Mouse (Mus musculus) limb, embryonic 15.5 days (tissue): ENCODE data around the gene Rfc4. TPM values are rescaled to one million over a fixed set of nuclear protein-coding genes. Genes with fewer than 3 reads are reported as not detected.

Source experiments
- ATAC-seq: fragments of 200-750 bp; cut with Nextera tagmentation; 2 replicates; pipeline ENCODE4 v1.8.0; 2017; ENCODE audit warnings: low read depth, moderate TSS enrichment; ENCODE audit not compliant: insufficient number of reproducible peaks, low FRiP score, low TSS enrichment
- H3K27ac ChIP-seq: fragments of 300-500 bp; sonication (generic); 2 replicates; pipeline ENCODE4 v1.5.1; 2015; ENCODE audit warnings: moderate library complexity, mild to moderate bottlenecking, inconsistent platforms
- H3K27me3 ChIP-seq: fragments of 300-500 bp; sonication (generic); 2 replicates; pipeline ENCODE4 v1.6.1; 2015; ENCODE audit warnings: inconsistent platforms
- H3K36me3 ChIP-seq: fragments of 300-500 bp; sonication (generic); 2 replicates; pipeline ENCODE4 v1.6.1; 2015; ENCODE audit warnings: inconsistent platforms
- H3K4me1 ChIP-seq: fragments of 300-500 bp; sonication (generic); 2 replicates; pipeline ENCODE4 v1.6.1; 2015; ENCODE audit warnings: inconsistent platforms
- H3K4me2 ChIP-seq: fragments of 300-500 bp; sonication (generic); 2 replicates; pipeline ENCODE4 v1.6.1; 2015; ENCODE audit warnings: mild to moderate bottlenecking, inconsistent platforms
- H3K4me3 ChIP-seq: fragments of 300-500 bp; sonication (generic); 2 replicates; pipeline ENCODE4 v1.5.1; 2015; ENCODE audit warnings: mild to moderate bottlenecking, inconsistent platforms
- H3K9ac ChIP-seq: fragments of 300-500 bp; sonication (generic); 2 replicates; pipeline ENCODE4 v1.6.1; 2015; ENCODE audit warnings: inconsistent platforms
- H3K9me3 ChIP-seq: fragments of 300-500 bp; sonication (generic); 2 replicates; pipeline ENCODE4 v1.6.1; 2016; ENCODE audit warnings: inconsistent platforms
- WGBS: fragments of 180-500 bp; shearing (Covaris S2); methylation state at CpG from one replicate; pipeline ENCODE4 v1.1.7; 2015; 5-methylcytosine and 5-hydroxymethylcytosine counted together
- polyA plus RNA-seq: library from polyadenylated mRNA; unstranded; fragments of >200 nt; fragmentation: Nextera tagmentation; extraction: Ambion mirVana; gene quantifications from 2 replicates; pipeline ENCODE4 v1.2.1, GENCODE M21; 2015

The Rfc4 gene
- polyA plus RNA-seq, 1 experiment from 2014 or later, result 87.0 TPM

DNA sequence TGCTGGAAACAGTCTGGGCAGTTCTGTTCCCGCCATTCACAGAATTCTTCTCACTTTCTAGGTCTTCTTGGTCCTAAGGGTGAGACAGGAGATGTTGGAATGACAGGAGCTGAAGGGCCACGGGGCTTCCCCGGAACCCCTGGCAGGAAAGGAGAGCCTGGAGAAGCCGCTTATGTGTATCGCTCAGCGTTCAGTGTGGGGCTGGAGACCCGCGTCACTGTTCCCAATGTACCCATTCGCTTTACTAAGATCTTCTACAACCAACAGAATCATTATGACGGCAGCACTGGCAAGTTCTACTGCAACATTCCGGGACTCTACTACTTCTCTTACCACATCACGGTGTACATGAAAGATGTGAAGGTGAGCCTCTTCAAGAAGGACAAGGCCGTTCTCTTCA lies 29.5 kb upstream of the Rfc4 start:
- H3K27me3 ChIP-seq, result no peaks in the 10 kb centered on the region
- WGBS, result 92% methylated on average over 13 of the region's 13 CpGs

GRCm38 (mm10) chr16:23154261-23154660 lies 26.7 kb upstream of the Rfc4 start:
- Histone ChIP-seq H3K4me3 (no peak overlapping the region), H3K4me2 (no peak overlapping the region), H3K9ac (no peak overlapping the region), H3K4me1 (no peaks in the 10 kb centered on the region), H3K36me3 (no peaks in the 10 kb centered on the region), H3K9me3 (no peaks in the 10 kb centered on the region), H3K27me3 (no peaks in the 10 kb centered on the region), H3K27ac (no peak overlapping the region)
- 67% methylated on average over 5 of the region's 5 CpGs for WGBS
- no peak for ATAC-seq

More for the DNA sequence above, 29.5 kb upstream of the Rfc4 start:
- Histone ChIP-seq H3K4me1 (no peaks in the 10 kb centered on the region), H3K9me3 (no peaks in the 10 kb centered on the region), H3K4me3 (no peak overlapping the region), H3K4me2 (no peak overlapping the region), H3K36me3 (no peaks in the 10 kb centered on the region), H3K27ac (no peak overlapping the region), H3K9ac (no peak overlapping the region)
- ATAC-seq, result no peak

DNA sequence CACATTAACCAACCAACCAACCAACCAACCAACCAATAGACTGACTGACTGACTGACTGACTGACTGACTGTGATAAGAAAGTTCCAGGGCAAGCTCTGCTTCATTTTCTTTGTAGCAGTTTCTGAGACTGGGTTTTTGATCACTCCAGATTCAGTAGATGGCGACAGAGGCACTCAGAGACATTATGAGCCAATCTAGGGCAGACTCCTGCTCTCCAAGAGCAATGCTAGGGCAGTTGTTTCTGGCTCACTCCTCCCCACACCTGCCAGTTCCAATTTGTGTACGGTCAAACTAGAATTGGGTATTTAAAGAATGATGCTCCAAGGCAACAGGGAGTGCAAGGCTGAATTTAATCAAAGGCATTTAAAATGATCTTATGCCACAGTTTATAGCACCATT lies 23.9 kb upstream of the Rfc4 start:
- Histone ChIP-seq H3K27ac (no peak overlapping the region), H3K9me3 (no peaks in the 10 kb centered on the region), H3K4me1 (no peaks in the 10 kb centered on the region), H3K4me2 (no peak overlapping the region), H3K27me3 (no peaks in the 10 kb centered on the region), H3K9ac (no peak overlapping the region), H3K4me3 (no peak overlapping the region), H3K36me3 (no peaks in the 10 kb centered on the region)
- ATAC-seq, result no peak
- 12% methylated on average over 2 of the region's 2 CpGs for WGBS

GRCm38 (mm10) chr16:23149396-23149795 lies 21.9 kb upstream of the Rfc4 start:
- no peak for ATAC-seq
- no peak overlapping the region for H3K9ac ChIP-seq
- WGBS, result 81% methylated on average over 8 of the region's 8 CpGs
- no peak overlapping the region for H3K4me2 ChIP-seq
- no peak overlapping the region for H3K4me3 ChIP-seq
- no peak overlapping the region for H3K27ac ChIP-seq
- no peaks in the 10 kb centered on the region for H3K4me1 ChIP-seq
- no peaks in the 10 kb centered on the region for H3K27me3 ChIP-seq
- H3K36me3 ChIP-seq, result no peaks in the 10 kb centered on the region
- no peaks in the 10 kb centered on the region for H3K9me3 ChIP-seq

- no peak overlapping the region for H3K4me3 ChIP-seq
- H3K27ac ChIP-seq, result no peak overlapping the region
- 60% methylated on average over 2 of the region's 2 CpGs for WGBS
- no peak for ATAC-seq
- H3K4me2 ChIP-seq, result no peak overlapping the region
- H3K36me3 ChIP-seq, result no peaks in the 10 kb centered on the region
- H3K9ac ChIP-seq, result no peak overlapping the region
- H3K27me3 ChIP-seq, result no peaks in the 10 kb centered on the region
- H3K4me1 ChIP-seq, result no peaks in the 10 kb centered on the region
- no peaks in the 10 kb centered on the region for H3K9me3 ChIP-seq
Observed at GRCm38 (mm10) chr16:23148936-23149335, 21.4 kb upstream of the Rfc4 start.

- Histone ChIP-seq H3K27ac (no peak within 1 kb of the TSS), H3K9me3 (no peaks in the 10 kb centered on the region), H3K4me1 (no peaks in the 10 kb centered on the region), H3K4me3 (no peak within 1 kb of the TSS), H3K4me2 (no peak within 1 kb of the TSS), H3K27me3 (no peaks in the 10 kb centered on the region), H3K9ac (no peak within 1 kb of the TSS), H3K36me3 (no peaks in the 10 kb centered on the region)
- no peak for ATAC-seq
- 77% methylated on average over 3 of the region's 3 CpGs for WGBS
Observed at GRCm38 (mm10) chr16:23146280-23146679, 18.7 kb upstream of the Rfc4 start, which contains the start of gene Adipoq. Gene Adipoq, plus strand, starts transcription at chr16:23146536.

DNA sequence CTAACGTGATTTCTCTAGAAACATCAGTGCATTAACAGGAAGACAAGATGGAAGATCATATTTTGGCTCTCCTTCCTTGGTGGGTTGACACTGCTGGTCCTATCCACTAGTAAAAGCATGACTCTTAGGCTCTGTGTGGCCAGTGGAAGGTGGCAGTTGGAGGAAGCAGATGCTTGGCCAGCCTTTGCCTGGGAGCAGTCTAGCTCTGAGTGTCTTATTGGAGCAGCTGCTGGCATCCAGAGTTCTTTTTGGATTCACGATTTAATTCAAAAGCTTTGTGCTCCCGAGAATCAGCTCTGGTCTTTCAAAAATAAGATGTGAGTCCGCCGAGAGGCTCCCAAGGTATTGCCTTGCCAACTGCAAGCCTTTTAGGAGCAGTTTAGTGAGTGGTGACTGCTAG lies 17.7 kb upstream of the Rfc4 start:
- no peak for ATAC-seq
- WGBS, result 61% methylated on average over 5 of the region's 5 CpGs

GRCm38 (mm10) chr16:23144326-23144725 lies 16.8 kb upstream of the Rfc4 start:
- H3K27me3 ChIP-seq, result no peaks in the 10 kb centered on the region
- 85% methylated on average over 7 of the region's 7 CpGs for WGBS
- no peaks in the 10 kb centered on the region for H3K9me3 ChIP-seq
- H3K9ac ChIP-seq, result no peak overlapping the region
- H3K4me1 ChIP-seq, result no peaks in the 10 kb centered on the region
- no peak overlapping the region for H3K27ac ChIP-seq
- H3K4me3 ChIP-seq, result no peak overlapping the region
- no peak for ATAC-seq
- no peak overlapping the region for H3K4me2 ChIP-seq
- H3K36me3 ChIP-seq, result no peaks in the 10 kb centered on the region

More for the DNA sequence above, 17.7 kb upstream of the Rfc4 start:
- Histone ChIP-seq H3K9me3 (no peaks in the 10 kb centered on the region), H3K27me3 (no peaks in the 10 kb centered on the region), H3K36me3 (no peaks in the 10 kb centered on the region), H3K4me3 (no peak overlapping the region), H3K4me1 (no peaks in the 10 kb centered on the region), H3K9ac (no peak overlapping the region), H3K4me2 (no peak overlapping the region), H3K27ac (no peak overlapping the region)

DNA sequence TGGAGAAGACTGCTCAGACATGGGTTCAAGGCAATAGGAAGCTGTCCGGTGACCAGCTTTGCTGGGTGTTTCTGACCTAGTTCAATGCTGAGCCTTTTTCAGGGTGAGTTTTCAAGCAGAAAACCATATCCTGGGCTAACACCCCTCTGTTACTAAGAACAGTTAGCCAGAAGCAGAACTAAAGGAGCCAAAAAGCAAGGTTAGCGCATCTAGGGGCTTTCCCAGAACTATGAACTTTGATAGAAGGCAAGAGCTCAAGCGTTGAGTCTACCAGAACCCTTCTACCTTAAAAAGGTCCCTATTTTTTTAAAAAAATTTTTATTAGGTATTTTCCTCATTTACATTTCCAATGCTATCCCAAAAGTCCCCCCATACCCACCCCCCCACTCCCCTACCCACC lies 13.4 kb upstream of the Rfc4 start:
- Histone ChIP-seq H3K4me1 (no peaks in the 10 kb centered on the region), H3K9ac (no peak overlapping the region), H3K36me3 (no peaks in the 10 kb centered on the region), H3K4me3 (no peak overlapping the region), H3K9me3 (no peaks in the 10 kb centered on the region), H3K4me2 (no peak overlapping the region), H3K27me3 (no peaks in the 10 kb centered on the region), H3K27ac (no peak overlapping the region)
- ATAC-seq, result no peak
- WGBS, result 93% methylated on average over 3 of the region's 3 CpGs

GRCm38 (mm10) chr16:23136406-23136970 lies 9.0 kb upstream of the Rfc4 start:
- WGBS, result 51% methylated on average over 4 of the region's 4 CpGs
- H3K27me3 ChIP-seq, result no peaks in the 10 kb centered on the region
- H3K9ac ChIP-seq, result no peak overlapping the region
- H3K4me1 ChIP-seq, result no peaks in the 10 kb centered on the region
- no peak overlapping the region for H3K27ac ChIP-seq
- no peaks in the 10 kb centered on the region for H3K9me3 ChIP-seq
- ATAC-seq, result no peak
- H3K36me3 ChIP-seq, result no peaks in the 10 kb centered on the region
- H3K4me2 ChIP-seq, result no peak overlapping the region
- H3K4me3 ChIP-seq, result no peak overlapping the region

DNA sequence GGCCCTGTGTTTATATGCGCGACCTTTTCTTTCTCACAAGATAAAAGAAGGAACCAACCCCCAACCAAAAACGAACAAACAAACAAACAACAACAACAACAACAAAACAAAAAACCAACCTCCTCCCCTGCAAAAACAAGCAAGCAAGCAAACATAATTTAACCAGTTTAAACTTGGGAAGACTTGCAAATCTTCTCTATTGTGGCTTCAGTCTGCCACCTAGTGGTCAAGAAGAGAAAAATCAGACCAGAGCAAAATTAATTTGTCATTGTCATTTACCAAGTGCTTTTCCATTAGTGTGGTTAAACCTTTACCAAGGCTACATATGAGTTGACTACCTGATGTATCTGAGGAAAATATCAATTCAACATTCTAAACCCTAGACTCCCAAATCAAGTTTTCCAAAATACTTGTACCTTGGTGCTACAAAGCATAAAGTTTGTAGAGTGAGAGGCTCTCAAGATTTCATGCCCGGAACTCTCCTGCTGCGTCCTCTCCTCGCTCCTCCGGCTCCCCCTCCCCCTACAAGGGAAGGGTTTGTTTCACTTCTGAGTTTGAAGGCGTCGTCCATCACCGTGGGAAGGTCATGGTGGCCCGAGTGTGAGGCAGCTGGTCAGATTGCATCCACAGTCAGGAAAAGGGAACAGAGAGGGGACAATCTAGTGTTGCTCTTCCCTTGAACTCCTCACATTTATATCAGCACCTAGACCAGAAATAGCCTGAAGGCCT lies 8.0 kb upstream of the Rfc4 start:
- H3K27me3 ChIP-seq, result no peaks in the 10 kb centered on the region
- no peak overlapping the region for H3K9ac ChIP-seq
- no peaks in the 10 kb centered on the region for H3K36me3 ChIP-seq
- no peak overlapping the region for H3K27ac ChIP-seq
- H3K9me3 ChIP-seq, result no peaks in the 10 kb centered on the region
- H3K4me1 ChIP-seq, result no peaks in the 10 kb centered on the region
- 20% methylated on average over 11 of the region's 11 CpGs for WGBS
- no peak overlapping the region for H3K4me2 ChIP-seq
- no peak overlapping the region for H3K4me3 ChIP-seq
- no peak for ATAC-seq

GRCm38 (mm10) chr16:23132336-23132735 lies 4.8 kb upstream of the Rfc4 start:
- H3K4me3 ChIP-seq, result no peak overlapping the region
- WGBS, result 84% methylated on average over 1 of the region's 1 CpGs

More at GRCm38 (mm10) chr16:23132336-23132735, 4.8 kb upstream of the Rfc4 start:
- H3K27ac ChIP-seq, result no peak overlapping the region
- peaks cover 8% of the 10 kb centered on the region for H3K4me1 ChIP-seq
- H3K4me2 ChIP-seq, result no peak overlapping the region
- no peaks in the 10 kb centered on the region for H3K9me3 ChIP-seq
- H3K9ac ChIP-seq, result no peak overlapping the region
- H3K27me3 ChIP-seq, result no peaks in the 10 kb centered on the region
- no peak for ATAC-seq
- no peaks in the 10 kb centered on the region for H3K36me3 ChIP-seq
